Mouse (Mus musculus) retina, postnatal 7 days (tissue): ENCODE results near the gene Misp.

ENCODE experiments used
- DNase-seq: peaks from one replicate; pipeline ENCODE4 v3.0.0-alpha.2; 2012; ENCODE audit warnings: low read depth, low spot score

Gene Misp

DNA sequence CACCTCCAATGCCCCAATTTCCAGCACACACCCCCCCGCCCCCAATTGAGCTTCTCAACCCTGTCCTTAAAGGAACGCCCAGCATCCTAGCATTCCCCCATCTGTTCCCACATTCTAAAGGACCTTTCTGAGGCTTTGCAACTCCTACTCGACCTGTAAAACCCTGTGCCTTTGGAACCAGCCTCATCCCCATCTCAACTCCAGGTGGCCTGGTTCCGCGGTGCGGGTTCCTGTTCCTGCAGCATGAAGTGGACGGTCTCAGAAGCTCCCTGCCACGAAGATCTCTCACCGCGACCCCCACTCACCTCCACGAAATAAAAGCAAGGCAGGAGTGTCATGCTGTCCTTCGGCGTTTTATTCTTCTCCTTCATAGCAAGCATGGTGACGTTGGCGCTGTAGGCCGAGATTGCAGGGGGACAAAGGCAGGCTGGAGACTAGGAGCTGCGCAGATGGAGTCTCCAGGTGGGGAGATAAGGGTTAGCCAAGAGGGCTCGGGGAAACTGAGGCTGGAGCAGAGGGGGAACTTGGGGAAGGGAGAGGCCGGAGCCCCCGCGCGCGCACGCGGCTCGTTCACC lies 53.0 kb downstream of the Misp start:
- no peak for DNase-seq

DNA sequence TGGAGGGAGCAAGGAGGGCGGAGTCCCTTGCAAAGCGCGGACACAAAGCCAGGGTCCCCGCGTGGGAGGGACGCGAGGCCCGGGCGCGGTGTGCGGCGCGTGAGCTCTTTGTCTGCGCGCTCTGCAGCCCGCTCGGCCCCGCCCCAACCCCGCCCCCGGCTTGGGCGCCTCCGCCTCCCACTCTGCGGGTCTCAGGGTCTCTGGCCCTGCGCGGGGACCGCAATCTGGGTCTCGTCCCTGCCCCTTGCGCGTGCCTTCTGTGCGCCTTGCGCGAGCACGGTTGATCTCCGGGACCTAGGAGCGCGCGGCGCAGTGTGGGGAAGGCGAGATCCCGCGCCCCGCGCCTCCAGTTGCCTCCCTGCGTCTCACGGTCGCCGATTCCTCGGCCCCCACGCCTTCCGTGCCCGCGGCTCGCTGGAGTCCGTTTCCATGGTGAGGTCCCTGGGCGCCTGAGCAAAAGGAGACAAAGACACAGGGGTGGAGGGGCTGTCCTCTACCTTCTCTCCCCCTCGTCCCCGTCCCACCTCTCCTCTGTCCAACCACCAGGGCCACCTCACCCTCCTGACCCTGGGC lies 53.6 kb downstream of the Misp start, which contains the start of the genes Prtn3 and Plppr3:
Gene Prtn3 (plus strand): TSS at position 187 of the 573 bp plus-strand sequence.
Gene Plppr3 (minus strand): TSS at position 345 of the 573 bp plus-strand sequence.
- DNase-seq: peak; percentile 67

DNA sequence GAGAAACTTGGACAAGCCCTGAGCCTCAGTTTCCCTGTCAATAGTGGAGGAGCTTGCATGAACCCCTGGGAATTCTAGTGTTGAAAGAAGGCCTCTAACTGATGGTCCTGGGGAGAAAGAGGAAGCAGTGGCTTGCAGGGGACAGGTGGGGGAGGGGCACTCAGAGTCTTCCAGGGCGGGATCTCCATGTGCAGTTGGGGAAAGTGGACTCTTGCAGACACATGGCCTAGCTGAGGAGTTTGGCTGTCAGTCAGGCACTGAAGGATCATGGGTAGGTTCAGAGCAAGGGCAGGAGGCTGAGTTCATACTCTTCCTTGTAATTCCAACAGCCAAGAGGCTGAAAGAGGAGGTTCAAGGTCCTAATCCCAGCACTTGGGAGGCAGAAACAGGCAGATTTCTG lies 56.4 kb downstream of the Misp start:
- no peak for DNase-seq

DNA sequence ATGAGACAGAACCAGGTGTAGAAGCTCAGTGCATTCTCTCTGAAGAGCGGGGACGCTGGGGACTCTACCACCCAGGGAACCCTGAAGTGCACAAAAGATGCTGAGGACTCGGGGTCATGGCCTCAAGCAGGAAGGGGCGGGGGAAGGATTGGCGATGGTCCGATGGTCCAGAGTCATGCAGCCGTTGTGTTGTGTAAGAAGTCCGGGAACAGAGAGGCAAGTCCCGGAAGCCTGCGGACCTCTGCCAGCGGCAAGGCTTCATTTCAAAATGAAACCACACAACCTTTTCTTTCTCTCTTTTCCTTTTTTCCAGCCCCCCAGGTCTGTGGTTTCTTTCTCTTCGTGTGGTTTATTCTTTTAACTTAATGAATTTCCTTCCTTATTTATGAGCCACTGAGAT lies 57.0 kb downstream of the Misp start:
- no peak for DNase-seq

DNA sequence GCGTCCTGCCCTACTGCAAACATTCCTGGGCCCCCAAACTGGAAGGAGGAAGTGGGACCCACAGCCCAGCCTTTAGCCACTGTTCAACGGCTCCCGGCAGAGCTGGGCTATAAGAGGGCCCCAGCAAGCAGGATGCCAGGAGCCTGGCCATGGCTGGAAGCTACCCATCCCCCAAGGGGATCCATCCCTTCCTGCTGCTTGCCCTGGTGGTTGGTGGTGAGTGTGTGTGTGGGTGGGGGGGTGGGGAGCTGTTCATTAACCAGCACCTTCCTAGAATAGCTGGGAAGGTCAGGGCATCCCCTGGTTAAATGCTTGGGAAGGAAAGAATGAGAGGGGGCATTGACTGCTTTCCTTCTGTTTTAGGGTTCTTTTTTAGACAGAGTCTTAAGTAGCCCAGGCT lies 58.7 kb downstream of the Misp start:
- no peak for DNase-seq
